Mouse (Mus musculus): Measurements from ENCODE around the gene Ddi2. TPM values are rescaled to one million over a fixed set of nuclear protein-coding genes. Genes with fewer than 3 reads are reported as not detected.
A peak's percentile ranks its signal among the peaks of the same experiment; 100 is the strongest.

Gene Ddi2
- polyA plus RNA-seq, 1 experiment from 2014 or later: 18.8 TPM

GRCm38 (mm10) chr4:141749557-141749956 is 26.3 kb upstream of the Ddi2 start:
- Histone ChIP-seq H3K9ac (ENCODE audit: low read length) (no peak overlapping the region), H3K4me1 (ENCODE audit: control insufficient read depth, insufficient read depth, low read length) (peaks cover 10% of the 10 kb centered on the region; the same call in 1 of the 2 replicates), H3K27me3 (ENCODE audit: control insufficient read depth, insufficient read depth, low read length) (no peaks in the 10 kb centered on the region), H3K9me3 (replicated peaks; ENCODE audit: control insufficient read depth, low read length) (no peaks in the 10 kb centered on the region), H3K27ac (ENCODE audit: low read length) (no peak overlapping the region), H3K4me3 (replicated peaks; ENCODE audit: low read length) (no peak overlapping the region), H3K36me3 (ENCODE audit: control insufficient read depth, insufficient read depth, low read length) (no peaks in the 10 kb centered on the region), H3K4me2 (ENCODE audit: low read depth, low read length) (no peak overlapping the region)
- no peak for ATAC-seq (ENCODE audit: insufficient read depth, low FRiP score)
- 42% methylated on average over 11 of the region's 11 CpGs for WGBS

- Histone ChIP-seq H3K4me3 (replicated peaks; ENCODE audit: low read length) (no peak within 1 kb of the TSS; the same call in 1 of the 2 replicates), H3K36me3 (ENCODE audit: control insufficient read depth, insufficient read depth, low read length) (no peaks in the 10 kb centered on the region), H3K27me3 (ENCODE audit: control insufficient read depth, insufficient read depth, low read length) (no peaks in the 10 kb centered on the region), H3K27ac (ENCODE audit: low read length) (no peak within 1 kb of the TSS), H3K9ac (ENCODE audit: low read length) (peak within 1 kb of the TSS; percentile 36; the same call in 1 of the 2 replicates), H3K4me1 (ENCODE audit: control insufficient read depth, insufficient read depth, low read length) (peaks cover 5% of the 10 kb centered on the region; the same call in 1 of the 2 replicates), H3K9me3 (replicated peaks; ENCODE audit: control insufficient read depth, low read length) (no peaks in the 10 kb centered on the region), H3K4me2 (ENCODE audit: low read depth, low read length) (no peak within 1 kb of the TSS)
- WGBS: 19% methylated on average over 25 of the region's 25 CpGs
- ATAC-seq (ENCODE audit: insufficient read depth, low FRiP score): peak; percentile 29; the same call in 1 of the 2 replicates
These were observed 23.5 kb upstream of the Ddi2 start, which contains the start of gene Agmat for GRCm38 (mm10) chr4:141746578-141747346. TSS of gene Agmat (plus strand) at chr4:141746672.

- Histone ChIP-seq H3K4me1 (ENCODE audit: control insufficient read depth, insufficient read depth, low read length) (no peaks in the 10 kb centered on the region), H3K36me3 (ENCODE audit: control insufficient read depth, insufficient read depth, low read length) (no peaks in the 10 kb centered on the region), H3K27ac (ENCODE audit: low read length) (peak overlapping the region; percentile 81), H3K27me3 (ENCODE audit: control insufficient read depth, insufficient read depth, low read length) (no peaks in the 10 kb centered on the region), H3K4me3 (replicated peaks; ENCODE audit: low read length) (no peak overlapping the region), H3K4me2 (ENCODE audit: low read depth, low read length) (no peak overlapping the region), H3K9ac (ENCODE audit: low read length) (no peak overlapping the region), H3K9me3 (replicated peaks; ENCODE audit: control insufficient read depth, low read length) (no peaks in the 10 kb centered on the region)
- WGBS: 90% methylated on average over 4 of the region's 4 CpGs
- ATAC-seq (ENCODE audit: insufficient read depth, low FRiP score): no peak
These were observed 19.2 kb upstream of the Ddi2 start for GRCm38 (mm10) chr4:141742381-141742780.

- ATAC-seq (ENCODE audit: insufficient read depth, low FRiP score): peak; percentile 87
- Histone ChIP-seq H3K36me3 (ENCODE audit: control insufficient read depth, insufficient read depth, low read length) (no peaks in the 10 kb centered on the region), H3K4me3 (replicated peaks; ENCODE audit: low read length) (no peak overlapping the region), H3K4me2 (ENCODE audit: low read depth, low read length) (no peak overlapping the region), H3K27ac (ENCODE audit: low read length) (peak overlapping the region; percentile 81), H3K27me3 (ENCODE audit: control insufficient read depth, insufficient read depth, low read length) (no peaks in the 10 kb centered on the region), H3K4me1 (ENCODE audit: control insufficient read depth, insufficient read depth, low read length) (no peaks in the 10 kb centered on the region), H3K9ac (ENCODE audit: low read length) (no peak overlapping the region), H3K9me3 (replicated peaks; ENCODE audit: control insufficient read depth, low read length) (no peaks in the 10 kb centered on the region)
- WGBS: 47% methylated on average over 9 of the region's 9 CpGs
These were observed 18.6 kb upstream of the Ddi2 start for GRCm38 (mm10) chr4:141741856-141742255.

GRCm38 (mm10) chr4:141738015-141738414 is 14.8 kb upstream of the Ddi2 start:
- no peak for ATAC-seq (ENCODE audit: insufficient read depth, low FRiP score)

GRCm38 (mm10) chr4:141736856-141737255 is 13.6 kb upstream of the Ddi2 start:
- 72% methylated on average over 4 of the region's 4 CpGs for WGBS
- H3K27me3 ChIP-seq (ENCODE audit: control insufficient read depth, insufficient read depth, low read length): no peaks in the 10 kb centered on the region
- no peak overlapping the region for H3K27ac ChIP-seq (ENCODE audit: low read length)

More at GRCm38 (mm10) chr4:141738015-141738414, 14.8 kb upstream of the Ddi2 start:
- H3K4me3 ChIP-seq (replicated peaks; ENCODE audit: low read length): no peak overlapping the region
- no peaks in the 10 kb centered on the region for H3K9me3 ChIP-seq (replicated peaks; ENCODE audit: control insufficient read depth, low read length)
- no peak overlapping the region for H3K27ac ChIP-seq (ENCODE audit: low read length)
- no peaks in the 10 kb centered on the region for H3K27me3 ChIP-seq (ENCODE audit: control insufficient read depth, insufficient read depth, low read length)
- H3K9ac ChIP-seq (ENCODE audit: low read length): no peak overlapping the region
- WGBS: 65% methylated on average over 8 of the region's 8 CpGs
- no peak overlapping the region for H3K4me2 ChIP-seq (ENCODE audit: low read depth, low read length)
- no peaks in the 10 kb centered on the region; the same call in 1 of the 2 replicates for H3K4me1 ChIP-seq (ENCODE audit: control insufficient read depth, insufficient read depth, low read length)
- no peaks in the 10 kb centered on the region for H3K36me3 ChIP-seq (ENCODE audit: control insufficient read depth, insufficient read depth, low read length)

GRCm38 (mm10) chr4:141735206-141735560 is 12.0 kb upstream of the Ddi2 start:
- 23% methylated on average over 9 of the region's 9 CpGs for WGBS
- peak overlapping the region; percentile 89 for H3K27ac ChIP-seq (ENCODE audit: low read length)

More at GRCm38 (mm10) chr4:141736856-141737255, 13.6 kb upstream of the Ddi2 start:
- Histone ChIP-seq H3K36me3 (ENCODE audit: control insufficient read depth, insufficient read depth, low read length) (no peaks in the 10 kb centered on the region), H3K9ac (ENCODE audit: low read length) (no peak overlapping the region), H3K9me3 (replicated peaks; ENCODE audit: control insufficient read depth, low read length) (no peaks in the 10 kb centered on the region), H3K4me2 (ENCODE audit: low read depth, low read length) (no peak overlapping the region), H3K4me1 (ENCODE audit: control insufficient read depth, insufficient read depth, low read length) (no peaks in the 10 kb centered on the region; the same call in 1 of the 2 replicates), H3K4me3 (replicated peaks; ENCODE audit: low read length) (no peak overlapping the region)
- no peak for ATAC-seq (ENCODE audit: insufficient read depth, low FRiP score)

GRCm38 (mm10) chr4:141734446-141735205 is 11.4 kb upstream of the Ddi2 start:
- Histone ChIP-seq H3K27me3 (ENCODE audit: control insufficient read depth, insufficient read depth, low read length) (no peaks in the 10 kb centered on the region), H3K4me1 (ENCODE audit: control insufficient read depth, insufficient read depth, low read length) (no peaks in the 10 kb centered on the region; the same call in 1 of the 2 replicates), H3K4me3 (replicated peaks; ENCODE audit: low read length) (peak overlapping the region; percentile 42), H3K9me3 (replicated peaks; ENCODE audit: control insufficient read depth, low read length) (no peaks in the 10 kb centered on the region), H3K4me2 (ENCODE audit: low read depth, low read length) (peak overlapping the region; percentile 61), H3K9ac (ENCODE audit: low read length) (peak overlapping the region; percentile 61), H3K36me3 (ENCODE audit: control insufficient read depth, insufficient read depth, low read length) (no peaks in the 10 kb centered on the region), H3K27ac (ENCODE audit: low read length) (peak overlapping the region; percentile 89)
- ATAC-seq (ENCODE audit: insufficient read depth, low FRiP score): peak; percentile 94
- WGBS: 6% methylated on average over 24 of the region's 24 CpGs

More at GRCm38 (mm10) chr4:141735206-141735560, 12.0 kb upstream of the Ddi2 start:
- H3K4me1 ChIP-seq (ENCODE audit: control insufficient read depth, insufficient read depth, low read length): no peaks in the 10 kb centered on the region; the same call in 1 of the 2 replicates
- H3K36me3 ChIP-seq (ENCODE audit: control insufficient read depth, insufficient read depth, low read length): no peaks in the 10 kb centered on the region
- no peaks in the 10 kb centered on the region for H3K9me3 ChIP-seq (replicated peaks; ENCODE audit: control insufficient read depth, low read length)
- no peak for ATAC-seq (ENCODE audit: insufficient read depth, low FRiP score)
- H3K4me2 ChIP-seq (ENCODE audit: low read depth, low read length): peak overlapping the region; percentile 61
- H3K27me3 ChIP-seq (ENCODE audit: control insufficient read depth, insufficient read depth, low read length): no peaks in the 10 kb centered on the region
- H3K9ac ChIP-seq (ENCODE audit: low read length): peak overlapping the region; percentile 43; the same call in 1 of the 2 replicates
- peak overlapping the region; percentile 42 for H3K4me3 ChIP-seq (replicated peaks; ENCODE audit: low read length)

GRCm38 (mm10) chr4:141731766-141732165 is 8.5 kb upstream of the Ddi2 start:
- WGBS: 62% methylated on average over 5 of the region's 5 CpGs
- Histone ChIP-seq H3K9me3 (replicated peaks; ENCODE audit: control insufficient read depth, low read length) (no peaks in the 10 kb centered on the region), H3K27ac (ENCODE audit: low read length) (no peak overlapping the region), H3K4me1 (ENCODE audit: control insufficient read depth, insufficient read depth, low read length) (no peaks in the 10 kb centered on the region; the same call in 1 of the 2 replicates), H3K36me3 (ENCODE audit: control insufficient read depth, insufficient read depth, low read length) (no peaks in the 10 kb centered on the region), H3K4me2 (ENCODE audit: low read depth, low read length) (no peak overlapping the region), H3K27me3 (ENCODE audit: control insufficient read depth, insufficient read depth, low read length) (no peaks in the 10 kb centered on the region), H3K9ac (ENCODE audit: low read length) (no peak overlapping the region), H3K4me3 (replicated peaks; ENCODE audit: low read length) (no peak overlapping the region)
- ATAC-seq (ENCODE audit: insufficient read depth, low FRiP score): 0 out of 2 replicates have a peak, but pooled peaks have one; percentile 29

All from stomach, embryonic 16.5 days (tissue).